19 mouse cellular contexts compared by ENCODE assay signal in genomic region chr2:48700886-48701285, GRCm38 (mm10).
DNase-seq lines count a peak whose midpoint lies in the region; ATAC-seq and TF ChIP-seq lines count a peak whose summit lies in the region.
"Had no signal": no experiment of that assay in that cellular context is flagged by ENCODE, and none has a peak within 500 bp of the region (broad histone marks: within the 10 kb centered on the region; RNA-seq: fewer than 3 reads in every experiment).

No protein-coding gene starts in this region.

- H3K4me2 ChIP-seq in kidney, embryonic 15.5 days, result no peak overlapping the region
- no peak overlapping the region for H3K4me2 ChIP-seq in kidney, embryonic 16.5 days (replicated peaks; ENCODE audit: low read depth, low read length)
- H3K4me2 ChIP-seq: embryonic facial prominence, embryonic 13.5 days; hindbrain, embryonic 12.5 days; limb, embryonic 13.5 days had no signal

- peak; percentile 33 for DNase-seq in adrenal gland, postnatal 10 days
- DNase-seq in adrenal gland, adult 2 months, result no peak
- peak; percentile 24 for DNase-seq in lung, postnatal 14 days
- no peak for DNase-seq in lung, postnatal 4 days
- DNase-seq in cerebellum, adult 2 months, result no peak
- DNase-seq in left cerebral cortex, adult 11 months (ENCODE audit: low spot score), result no peak
- DNase-seq: adrenal gland, adult 8-10 months; cerebellum, adult 8-10 months; gastrocnemius, postnatal 36 days; thymus, postnatal 14 days had no signal

- H3K4me1 ChIP-seq in kidney, embryonic 15.5 days, result peaks cover 14% of the 10 kb centered on the region
- H3K4me1 ChIP-seq in kidney, embryonic 16.5 days (ENCODE audit: insufficient read depth, low read length), result peaks cover 6% of the 10 kb centered on the region; the same call in 1 of the 2 replicates
- no peaks in the 10 kb centered on the region for H3K4me1 ChIP-seq in cerebellum, adult 2 months (ENCODE audit: control insufficient read depth, insufficient read depth, low read length)

- no peak for TF ChIP-seq CTCF in cerebellum, adult 2 months (IDR thresholded peaks at IDR 0.05; ENCODE audit: borderline replicate concordance, insufficient read depth, low read depth, low read length)

- no peaks in the 10 kb centered on the region for H3K36me3 ChIP-seq in kidney, embryonic 15.5 days
- no peaks in the 10 kb centered on the region for H3K36me3 ChIP-seq in kidney, embryonic 16.5 days (ENCODE audit: insufficient read depth, low read length)
- H3K36me3 ChIP-seq: embryonic facial prominence, embryonic 13.5 days; heart, embryonic 10.5 days; hindbrain, embryonic 12.5 days; limb, embryonic 13.5 days had no signal

- no peak for ATAC-seq in kidney, embryonic 15.5 days (replicated peaks; ENCODE audit: low FRiP score)
- no peak for ATAC-seq in kidney, embryonic 16.5 days (ENCODE audit: low FRiP score, low TSS enrichment)
- ATAC-seq: inflammation-experienced regulatory T-cells, adult 6 months had no signal

- no peak overlapping the region for H3K4me3 ChIP-seq in kidney, embryonic 15.5 days (replicated peaks)
- H3K4me3 ChIP-seq in kidney, embryonic 16.5 days (ENCODE audit: low read length), result no peak overlapping the region
- H3K4me3 ChIP-seq in cerebellum, adult 2 months (replicated peaks; ENCODE audit: insufficient read depth, low read depth, low read length), result no peak overlapping the region
- H3K4me3 ChIP-seq: embryonic facial prominence, embryonic 13.5 days; heart, embryonic 10.5 days; hindbrain, embryonic 12.5 days; layer of hippocampus, adult 2 months; left cerebral cortex, adult 2 months; limb, embryonic 13.5 days had no signal

- no peaks in the 10 kb centered on the region for H3K27me3 ChIP-seq in kidney, embryonic 15.5 days
- H3K27me3 ChIP-seq in kidney, embryonic 16.5 days (ENCODE audit: insufficient read depth, low read length), result no peaks in the 10 kb centered on the region
- no peaks in the 10 kb centered on the region for H3K27me3 ChIP-seq in cerebellum, adult 2 months (ENCODE audit: control insufficient read depth, insufficient read depth, low read length)
- H3K27me3 ChIP-seq: embryonic facial prominence, embryonic 13.5 days; hindbrain, embryonic 12.5 days; limb, embryonic 13.5 days had no signal

- H3K27ac ChIP-seq in kidney, embryonic 15.5 days, result 0 out of 2 replicates have a peak overlapping the region, but pooled peaks have one; percentile 32
- H3K27ac ChIP-seq in kidney, embryonic 16.5 days (ENCODE audit: low read length), result no peak overlapping the region
- H3K27ac ChIP-seq in cerebellum, adult 2 months (ENCODE audit: insufficient read depth, low read length), result no peak overlapping the region
- H3K27ac ChIP-seq: embryonic facial prominence, embryonic 13.5 days; heart, embryonic 10.5 days; hindbrain, embryonic 12.5 days; layer of hippocampus, adult 2 months; left cerebral cortex, adult 2 months; limb, embryonic 13.5 days had no signal

- H3K9me3 ChIP-seq in kidney, embryonic 15.5 days (replicated peaks), result no peaks in the 10 kb centered on the region
- H3K9me3 ChIP-seq in kidney, embryonic 16.5 days (ENCODE audit: low read length), result no peaks in the 10 kb centered on the region
- H3K9me3 ChIP-seq: embryonic facial prominence, embryonic 13.5 days; heart, embryonic 10.5 days; hindbrain, embryonic 12.5 days; limb, embryonic 13.5 days had no signal

- 50% methylated on average over 2 of the region's 2 CpGs for WGBS in kidney, embryonic 15.5 days
- 48% methylated on average over 2 of the region's 2 CpGs for WGBS in kidney, embryonic 16.5 days
- WGBS in cerebellum, adult 2 months, result 48% methylated on average over 2 of the region's 2 CpGs

- no peak overlapping the region for H3K9ac ChIP-seq in kidney, embryonic 15.5 days
- no peak overlapping the region for H3K9ac ChIP-seq in kidney, embryonic 16.5 days (replicated peaks; ENCODE audit: low read length)
- H3K9ac ChIP-seq: embryonic facial prominence, embryonic 13.5 days; hindbrain, embryonic 12.5 days; limb, embryonic 13.5 days had no signal

- no peak for TF ChIP-seq POLR2A in cerebellum, adult 2 months (IDR thresholded peaks at IDR 0.05; ENCODE audit: borderline replicate concordance, insufficient read depth, low read length)

Comparison
In these comparisons a context has a peak if more than half of its experiments do, and no peak if none do; other contexts are left out.
1. DNase-seq: peak in adrenal gland, postnatal 10 days (single experiment) and lung, postnatal 14 days (single experiment); none in adrenal gland, adult 2 months (single experiment), lung, postnatal 4 days (0 of 2), cerebellum, adult 2 months (0 of 2) and left cerebral cortex, adult 11 months (single experiment).